Mouse (Mus musculus): ENCODE results near the gene Ctns.

Gene Ctns

DNA sequence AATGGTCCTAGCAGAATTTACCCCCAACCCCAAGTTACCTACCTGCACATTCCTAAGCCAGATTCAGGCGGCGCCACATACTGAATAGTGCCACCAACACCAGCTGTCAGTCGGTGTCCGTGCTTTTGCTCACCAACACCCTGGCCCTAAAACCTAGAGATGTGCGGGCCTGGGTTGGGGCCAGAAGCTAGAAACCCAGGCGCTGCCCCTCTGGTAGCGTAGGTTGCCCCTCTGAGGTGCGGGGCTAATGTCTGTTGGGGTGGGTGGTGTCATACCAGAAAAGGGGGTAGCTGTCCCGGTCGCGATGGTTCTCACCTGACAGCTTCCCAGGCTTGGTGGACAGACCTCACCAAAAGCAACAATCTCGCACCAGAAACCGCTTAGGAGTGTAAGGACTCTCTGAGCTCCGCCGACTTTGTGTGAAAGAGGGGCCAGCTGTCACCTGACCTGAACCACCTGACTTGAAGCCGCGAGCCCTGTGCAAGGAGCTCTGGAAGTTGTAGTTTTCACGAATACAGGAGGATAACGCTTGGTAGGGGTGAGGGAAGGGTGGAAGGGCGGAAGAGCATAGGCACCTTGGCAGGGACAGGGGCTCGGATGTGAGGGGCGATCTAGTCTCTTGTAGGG lies at the start of gene Ctns:
Ctns (minus strand) TSS at position 440 of the 627 bp plus-strand sequence.
- peak in 1 of 2 experiments; percentile 90 for DNase-seq (ENCODE audit: inconsistent age in 2 of 2, low spot score in 1 of 2)

GRCm38 (mm10) chr11:73242777-73243176 lies 43.9 kb upstream of the Ctns start:
- no peak for DNase-seq (ENCODE audit: inconsistent age in 2 of 2, low spot score in 1 of 2)

DNA sequence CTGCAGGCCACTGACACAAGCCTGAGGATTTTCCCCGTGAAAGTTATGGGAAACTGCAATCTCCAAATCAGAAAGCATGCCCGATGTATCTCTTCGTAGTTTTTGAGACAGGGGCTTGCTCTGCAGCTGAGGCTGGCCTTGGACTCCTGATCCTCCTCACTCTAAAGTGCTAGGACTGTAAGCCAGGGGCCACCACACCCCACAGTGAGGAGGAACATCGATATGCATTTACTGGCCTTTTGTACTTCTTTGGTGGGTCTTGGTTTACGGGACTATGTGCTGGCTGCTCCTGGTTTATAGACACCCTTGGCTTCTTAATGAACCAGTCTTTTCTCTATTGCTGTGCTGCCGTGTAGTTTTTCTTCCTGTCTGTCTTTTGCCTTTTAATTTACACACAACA lies 43.4 kb upstream of the Ctns start:
- no peak for DNase-seq (ENCODE audit: inconsistent age in 2 of 2, low spot score in 1 of 2)

GRCm38 (mm10) chr11:73236731-73237130 lies 37.9 kb upstream of the Ctns start:
- DNase-seq (ENCODE audit: inconsistent age in 2 of 2, low spot score in 1 of 2) = no peak

- peak in 1 of 2 experiments; percentile 65 for DNase-seq (ENCODE audit: inconsistent age in 2 of 2, low spot score in 1 of 2)
Observed at GRCm38 (mm10) chr11:73235990-73236701, 37.3 kb upstream of the Ctns start.

DNA sequence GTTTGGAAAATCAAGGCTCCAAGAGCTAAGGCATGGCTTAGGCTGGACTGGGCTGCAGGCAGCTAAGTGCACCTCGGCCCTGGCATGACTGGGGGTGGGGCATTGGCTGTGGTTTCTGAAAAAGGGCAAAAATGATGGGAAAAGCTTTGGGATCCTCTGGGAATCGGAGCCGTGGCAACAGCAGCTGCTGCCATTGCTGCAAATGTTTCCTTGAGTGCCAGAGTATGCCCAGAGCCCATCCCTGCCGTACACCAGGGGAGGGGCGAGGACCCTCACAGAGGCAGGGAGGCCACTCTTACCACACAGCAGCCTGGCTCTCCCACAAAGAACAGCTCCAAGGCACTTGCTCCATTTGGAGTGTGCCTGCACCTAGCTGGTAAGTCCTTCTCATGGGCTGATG lies 35.1 kb upstream of the Ctns start, which contains the start of gene Trpv1:
Trpv1 (plus strand) TSS at position 301 of the 400 bp plus-strand sequence.
- DNase-seq (ENCODE audit: inconsistent age in 2 of 2, low spot score in 1 of 2) = no peak

DNA sequence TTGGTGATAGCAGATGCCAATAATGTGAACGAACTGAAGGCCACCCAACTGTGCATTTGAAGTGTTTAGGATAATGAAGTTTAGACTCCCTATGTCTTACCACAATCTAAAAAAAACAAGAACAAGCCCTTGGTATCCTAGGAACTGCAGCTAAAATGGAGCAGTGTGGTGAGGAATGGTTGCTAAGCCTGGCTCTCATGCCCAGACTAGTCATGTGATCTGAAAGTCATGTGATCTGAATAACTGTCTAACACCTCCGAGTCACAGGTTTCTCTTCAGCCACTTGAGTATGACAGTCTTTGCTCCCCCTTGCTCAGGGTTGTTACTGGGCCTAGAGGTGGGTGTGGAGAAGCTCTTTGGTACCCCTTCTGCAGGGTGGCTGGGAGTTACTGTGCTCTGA lies 33.7 kb upstream of the Ctns start:
- DNase-seq (ENCODE audit: inconsistent age in 2 of 2, low spot score in 1 of 2) = no peak

GRCm38 (mm10) chr11:73230081-73230480 lies 31.2 kb upstream of the Ctns start:
- DNase-seq (ENCODE audit: inconsistent age in 2 of 2, low spot score in 1 of 2) = no peak

GRCm38 (mm10) chr11:73228881-73229280 lies 30.0 kb upstream of the Ctns start:
- no peak for DNase-seq (ENCODE audit: inconsistent age in 2 of 2, low spot score in 1 of 2)

- DNase-seq (ENCODE audit: inconsistent age in 2 of 2, low spot score in 1 of 2) = no peak
Observed at GRCm38 (mm10) chr11:73225856-73226255, 27.0 kb upstream of the Ctns start.

DNA sequence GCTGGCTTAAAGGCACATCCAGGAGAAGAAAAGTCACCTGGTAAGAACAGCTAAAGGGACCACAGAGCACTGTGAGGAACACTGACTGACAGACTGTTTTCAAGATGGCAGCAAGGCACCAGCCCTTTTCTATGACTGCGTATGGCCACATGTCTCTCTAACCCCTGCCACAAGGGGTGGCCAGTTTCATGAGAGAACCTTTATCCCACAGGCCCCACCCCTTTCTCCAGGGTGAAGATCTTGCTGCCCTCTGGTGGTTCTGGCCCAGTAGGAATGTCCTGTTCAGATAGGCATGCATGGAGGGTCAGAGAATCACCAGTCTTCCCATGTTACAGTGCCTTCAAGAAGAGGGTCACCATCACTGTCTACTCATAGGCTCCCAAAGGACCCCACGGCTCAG lies 25.1 kb upstream of the Ctns start:
- DNase-seq (ENCODE audit: inconsistent age in 2 of 2, low spot score in 1 of 2) = peak; percentile 39 to 70

GRCm38 (mm10) chr11:73222846-73223245 lies 24.0 kb upstream of the Ctns start:
- no peak for DNase-seq (ENCODE audit: inconsistent age in 2 of 2, low spot score in 1 of 2)

- DNase-seq (ENCODE audit: inconsistent age in 2 of 2, low spot score in 1 of 2) = no peak
Observed at GRCm38 (mm10) chr11:73220651-73221050, 21.8 kb upstream of the Ctns start.

- DNase-seq (ENCODE audit: inconsistent age in 2 of 2, low spot score in 1 of 2) = no peak
Observed at GRCm38 (mm10) chr11:73219671-73220070, 20.8 kb upstream of the Ctns start.

DNA sequence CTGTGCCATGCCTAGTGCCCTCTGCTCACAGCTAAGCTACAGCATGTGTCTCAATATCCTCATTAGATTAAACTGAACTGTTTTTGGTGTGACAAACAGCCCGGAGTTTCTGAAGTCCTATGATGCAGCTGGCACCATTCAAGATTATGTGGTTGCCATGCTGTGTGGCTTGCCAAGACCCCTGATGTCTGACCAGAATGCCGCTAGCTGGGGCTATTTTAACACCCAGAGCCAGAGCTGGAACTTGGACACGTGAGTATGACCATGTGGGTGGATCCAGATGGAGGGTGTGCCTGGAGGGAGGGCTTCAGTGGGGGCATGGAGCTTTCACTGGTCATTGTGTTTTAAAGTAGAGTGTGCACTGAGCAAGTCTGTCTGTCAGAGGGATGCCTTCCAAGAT lies 15.1 kb upstream of the Ctns start:
- DNase-seq (ENCODE audit: inconsistent age in 2 of 2, low spot score in 1 of 2) = no peak

- DNase-seq (ENCODE audit: inconsistent age in 2 of 2, low spot score in 1 of 2) = no peak
Observed at GRCm38 (mm10) chr11:73207621-73208020, 8.8 kb upstream of the Ctns start.

DNA sequence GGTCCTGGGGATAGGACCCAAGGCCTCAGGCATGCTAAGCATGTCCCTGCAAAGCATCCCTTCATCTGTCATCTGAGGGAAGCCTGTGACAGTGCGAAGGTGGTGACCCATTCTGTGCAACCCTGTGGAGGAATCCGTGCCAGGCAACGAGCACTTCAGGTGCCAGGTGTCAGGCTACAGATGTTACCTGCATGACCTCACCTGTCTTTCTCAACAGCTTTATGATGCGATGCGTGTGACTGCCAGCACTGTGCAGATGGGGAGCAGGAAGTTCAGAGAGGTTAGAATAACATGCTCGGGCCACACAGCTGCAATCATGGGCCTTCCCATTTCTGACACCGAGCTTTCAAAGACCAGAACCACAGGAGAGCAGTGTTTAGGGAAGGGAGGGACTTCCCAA lies 6.4 kb upstream of the Ctns start:
- no peak for DNase-seq (ENCODE audit: inconsistent age in 2 of 2, low spot score in 1 of 2)

DNA sequence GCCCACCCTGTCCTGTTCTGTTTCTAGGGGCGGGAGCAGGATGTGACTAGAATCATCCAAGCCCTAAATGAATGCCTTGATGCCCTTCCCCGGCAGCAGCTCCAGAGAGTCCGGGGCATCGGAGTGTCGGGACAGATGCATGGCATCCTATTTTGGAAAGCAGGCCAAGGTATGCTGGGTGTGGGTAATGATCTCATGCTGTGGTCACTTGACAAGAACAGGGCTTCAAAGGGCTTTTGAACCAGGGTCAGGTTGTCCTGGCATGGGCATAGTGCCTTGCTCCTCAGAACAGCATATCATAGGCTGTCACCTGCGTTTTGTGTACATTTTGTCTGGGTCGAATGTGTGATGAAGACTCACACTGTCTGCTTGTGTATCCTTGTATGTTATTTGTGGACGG lies 5.1 kb upstream of the Ctns start:
- no peak for DNase-seq (ENCODE audit: inconsistent age in 2 of 2, low spot score in 1 of 2)

- DNase-seq (ENCODE audit: inconsistent age in 2 of 2, low spot score in 1 of 2) = no peak
Observed at GRCm38 (mm10) chr11:73201597-73201996, 2.8 kb upstream of the Ctns start.

- DNase-seq (ENCODE audit: inconsistent age in 2 of 2, low spot score in 1 of 2) = peak; percentile 34 to 84
Observed at GRCm38 (mm10) chr11:73201021-73201420, 2.2 kb upstream of the Ctns start.

DNA sequence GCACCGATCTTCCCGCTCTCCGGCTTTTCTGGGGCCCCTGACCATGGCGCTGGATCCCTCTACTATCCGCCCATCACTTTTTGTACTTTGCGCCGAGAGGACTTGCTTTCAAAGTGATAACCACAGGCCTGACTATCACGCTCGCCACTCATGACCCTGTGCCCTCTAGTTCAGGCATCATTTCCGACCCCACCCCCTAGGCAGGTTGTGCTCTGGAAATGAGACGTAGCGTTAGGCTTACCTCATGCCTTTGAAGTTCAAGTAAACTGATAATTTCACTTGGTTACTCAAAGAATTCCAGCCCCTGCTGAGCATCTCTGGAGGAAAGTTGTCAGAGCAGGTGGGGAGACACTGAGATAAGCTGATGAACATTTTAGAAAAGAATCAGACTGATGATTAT lies 1.0 kb upstream of the Ctns start:
- peak in 1 of 2 experiments; percentile 73 for DNase-seq (ENCODE audit: inconsistent age in 2 of 2, low spot score in 1 of 2)

GRCm38 (mm10) chr11:73199230-73199712 lies 429 bp upstream of the Ctns start, which contains the start of gene Shpk:
Gene Shpk, plus strand, starts transcription at chr11:73199460.
- peak; percentile 95 to 99 for DNase-seq (ENCODE audit: inconsistent age in 2 of 2, low spot score in 1 of 2)

Measured in adrenal gland, adult (tissue).